Mouse (Mus musculus) right cerebral cortex, postnatal 4 days (tissue): Measurements from ENCODE around the gene Pnck.
A peak's percentile ranks its signal among the peaks of the same experiment; 100 is the strongest.

Experiments used
- DNase-seq: peaks from one replicate; pipeline ENCODE4 v3.0.0-alpha.2; 2022

The Pnck gene

GRCm38 (mm10) chrX:73659575-73660283 lies at the start of gene Pnck:
Pnck (minus strand) TSS chrX:73660117.
- DNase-seq = peak; percentile 52

GRCm38 (mm10) chrX:73700472-73700871 lies 40.6 kb upstream of the Pnck start:
- no peak for DNase-seq

- DNase-seq = peak; percentile 42
These were observed 31.2 kb upstream of the Pnck start for GRCm38 (mm10) chrX:73690917-73691629.

GRCm38 (mm10) chrX:73685629-73686028 lies 25.7 kb upstream of the Pnck start:
- no peak for DNase-seq

GRCm38 (mm10) chrX:73684978-73685377 lies 25.1 kb upstream of the Pnck start:
- DNase-seq = no peak

GRCm38 (mm10) chrX:73684156-73684555 lies 24.2 kb upstream of the Pnck start:
- DNase-seq = no peak

- DNase-seq = no peak
These were observed 16.8 kb upstream of the Pnck start for GRCm38 (mm10) chrX:73676668-73677067.

GRCm38 (mm10) chrX:73675231-73675630 lies 15.3 kb upstream of the Pnck start:
- DNase-seq = no peak

- DNase-seq = no peak
These were observed 14.2 kb upstream of the Pnck start for GRCm38 (mm10) chrX:73673968-73674661.

- no peak for DNase-seq
These were observed 13.7 kb upstream of the Pnck start for GRCm38 (mm10) chrX:73673619-73673967.

- DNase-seq = peak; percentile 72
These were observed 13.1 kb upstream of the Pnck start, which contains the start of gene Slc6a8 for GRCm38 (mm10) chrX:73672879-73673618. Slc6a8 (plus strand) TSS chrX:73673150.

- DNase-seq = peak; percentile 30
These were observed 12.1 kb upstream of the Pnck start for GRCm38 (mm10) chrX:73672031-73672431.

GRCm38 (mm10) chrX:73663143-73663542 lies 3.2 kb upstream of the Pnck start:
- no peak for DNase-seq

- DNase-seq = no peak
These were observed 358 bp upstream of the Pnck start for GRCm38 (mm10) chrX:73660284-73660665.

- DNase-seq = peak; percentile 14
These were observed 862 bp downstream of the Pnck start for GRCm38 (mm10) chrX:73658936-73659574.

- no peak for DNase-seq
These were observed 1.5 kb downstream of the Pnck start for GRCm38 (mm10) chrX:73658391-73658790.

GRCm38 (mm10) chrX:73655529-73655928 lies 4.4 kb downstream of the Pnck start:
- peak; percentile 28 for DNase-seq

GRCm38 (mm10) chrX:73654177-73654576 lies 5.7 kb downstream of the Pnck start:
- peak; percentile 61 for DNase-seq

GRCm38 (mm10) chrX:73653392-73653791 lies 6.5 kb downstream of the Pnck start:
- DNase-seq = no peak

GRCm38 (mm10) chrX:73650869-73651268 lies 9.0 kb downstream of the Pnck start:
- DNase-seq = no peak

GRCm38 (mm10) chrX:73645121-73645520 lies 14.8 kb downstream of the Pnck start:
- DNase-seq = no peak

- DNase-seq = no peak
These were observed 19.9 kb downstream of the Pnck start for GRCm38 (mm10) chrX:73639901-73640469.
